Mouse (Mus musculus): ENCODE measurements around the gene Trim24. TPM values are rescaled to one million over a fixed set of nuclear protein-coding genes. Genes with fewer than 3 reads are reported as not detected.
A peak's percentile ranks its signal among the peaks of the same experiment; 100 is the strongest.
"Not testable (repeated sequence)": the region's sequence is repeated elsewhere in the genome, so short reads cannot be mapped to it uniquely, and the experiment has no call there.

Gene Trim24
- polyA plus RNA-seq (2016; fragmentation: Nextera tagmentation; extraction: Ambion mirVana) = 17.4 and 19.4 TPM in 2 replicates

- WGBS = under 1% methylated on average over 74 of the region's 89 CpGs
- Histone ChIP-seq H3K4me3 (peak within 1 kb of the TSS; percentile 94), H3K27ac (ENCODE audit: poor library complexity, severe bottlenecking) (peak within 1 kb of the TSS; percentile 98), H3K27me3 (replicated peaks) (no peaks in the 10 kb centered on the region), H3K36me3 (peaks cover 30% of the 10 kb centered on the region), H3K4me1 (replicated peaks) (no peaks in the 10 kb centered on the region), H3K9me3 (replicated peaks) (peaks cover 26% of the 10 kb centered on the region), H3K9ac (peak within 1 kb of the TSS; percentile 98), H3K4me2 (peak within 1 kb of the TSS; percentile 68)
- ATAC-seq (ENCODE audit: insufficient number of reproducible peaks, low FRiP score) = peak; percentile 99
These were observed at the start of gene Trim24 for GRCm38 (mm10) chr6:37870245-37871136. Gene Trim24, plus strand, starts transcription at chr6:37870811.

GRCm38 (mm10) chr6:37821531-37822051 is 49.0 kb upstream of the Trim24 start:
- no peak overlapping the region for H3K9ac ChIP-seq
- H3K27ac ChIP-seq (ENCODE audit: poor library complexity, severe bottlenecking) = no peak overlapping the region
- WGBS = 75% methylated on average over 6 of the region's 6 CpGs
- H3K36me3 ChIP-seq = no peaks in the 10 kb centered on the region
- no peaks in the 10 kb centered on the region for H3K9me3 ChIP-seq (replicated peaks)
- no peak overlapping the region for H3K4me2 ChIP-seq
- H3K4me1 ChIP-seq (replicated peaks) = no peaks in the 10 kb centered on the region
- no peaks in the 10 kb centered on the region for H3K27me3 ChIP-seq (replicated peaks)
- H3K4me3 ChIP-seq = no peak overlapping the region
- ATAC-seq (ENCODE audit: insufficient number of reproducible peaks, low FRiP score) = no peak

- Histone ChIP-seq H3K27ac (ENCODE audit: poor library complexity, severe bottlenecking) (no peak overlapping the region), H3K27me3 (replicated peaks) (no peaks in the 10 kb centered on the region), H3K9ac (no peak overlapping the region), H3K4me2 (no peak overlapping the region), H3K36me3 (no peaks in the 10 kb centered on the region), H3K4me3 (no peak overlapping the region), H3K4me1 (replicated peaks) (no peaks in the 10 kb centered on the region), H3K9me3 (replicated peaks) (no peaks in the 10 kb centered on the region)
- no peak for ATAC-seq (ENCODE audit: insufficient number of reproducible peaks, low FRiP score)
- WGBS = 91% methylated on average over 2 of the region's 2 CpGs
These were observed 48.2 kb upstream of the Trim24 start for GRCm38 (mm10) chr6:37822390-37822789.

GRCm38 (mm10) chr6:37823731-37824130 is 46.9 kb upstream of the Trim24 start:
- Histone ChIP-seq H3K4me2 (no peak overlapping the region), H3K36me3 (no peaks in the 10 kb centered on the region), H3K4me1 (replicated peaks) (no peaks in the 10 kb centered on the region), H3K27ac (ENCODE audit: poor library complexity, severe bottlenecking) (no peak overlapping the region), H3K4me3 (no peak overlapping the region), H3K9me3 (replicated peaks) (no peaks in the 10 kb centered on the region), H3K9ac (no peak overlapping the region), H3K27me3 (replicated peaks) (no peaks in the 10 kb centered on the region)
- WGBS = 69% methylated on average over 4 of the region's 4 CpGs
- no peak for ATAC-seq (ENCODE audit: insufficient number of reproducible peaks, low FRiP score)

GRCm38 (mm10) chr6:37825331-37826115 is 45.1 kb upstream of the Trim24 start:
- H3K36me3 ChIP-seq; H3K27me3 ChIP-seq (replicated peaks); H3K27ac ChIP-seq (ENCODE audit: poor library complexity, severe bottlenecking); H3K4me3 ChIP-seq; H3K9ac ChIP-seq; H3K4me2 ChIP-seq; ATAC-seq (ENCODE audit: insufficient number of reproducible peaks, low FRiP score); H3K9me3 ChIP-seq (replicated peaks); H3K4me1 ChIP-seq (replicated peaks): not testable (repeated sequence)
- 82% methylated on average over 7 of the region's 7 CpGs for WGBS

GRCm38 (mm10) chr6:37828955-37829354 is 41.7 kb upstream of the Trim24 start:
- Histone ChIP-seq H3K9me3 (replicated peaks) (peaks cover 11% of the 10 kb centered on the region; the same call in 1 of the 2 replicates), H3K4me1 (replicated peaks) (no peaks in the 10 kb centered on the region), H3K27me3 (replicated peaks) (no peaks in the 10 kb centered on the region), H3K4me3 (no peak overlapping the region), H3K9ac (no peak overlapping the region), H3K4me2 (no peak overlapping the region), H3K27ac (ENCODE audit: poor library complexity, severe bottlenecking) (no peak overlapping the region), H3K36me3 (no peaks in the 10 kb centered on the region)
- no peak for ATAC-seq (ENCODE audit: insufficient number of reproducible peaks, low FRiP score)
- WGBS = 82% methylated on average over 3 of the region's 3 CpGs

- Histone ChIP-seq H3K27ac (ENCODE audit: poor library complexity, severe bottlenecking) (no peak overlapping the region), H3K9me3 (replicated peaks) (peaks cover 11% of the 10 kb centered on the region; the same call in 1 of the 2 replicates), H3K36me3 (no peaks in the 10 kb centered on the region), H3K9ac (no peak overlapping the region), H3K27me3 (replicated peaks) (no peaks in the 10 kb centered on the region), H3K4me1 (replicated peaks) (no peaks in the 10 kb centered on the region), H3K4me3 (no peak overlapping the region), H3K4me2 (no peak overlapping the region)
- no peak for ATAC-seq (ENCODE audit: insufficient number of reproducible peaks, low FRiP score)
These were observed 41.0 kb upstream of the Trim24 start for GRCm38 (mm10) chr6:37829631-37830030.

- Histone ChIP-seq H3K4me3 (no peak overlapping the region), H3K27ac (ENCODE audit: poor library complexity, severe bottlenecking) (no peak overlapping the region), H3K9ac (no peak overlapping the region), H3K4me1 (replicated peaks) (no peaks in the 10 kb centered on the region), H3K27me3 (replicated peaks) (no peaks in the 10 kb centered on the region), H3K9me3 (replicated peaks) (peaks cover 11% of the 10 kb centered on the region; the same call in 1 of the 2 replicates), H3K36me3 (no peaks in the 10 kb centered on the region), H3K4me2 (no peak overlapping the region)
- WGBS = 75% methylated on average over 1 of the region's 1 CpGs
- ATAC-seq (ENCODE audit: insufficient number of reproducible peaks, low FRiP score) = no peak
These were observed 36.9 kb upstream of the Trim24 start for GRCm38 (mm10) chr6:37833691-37834090.

GRCm38 (mm10) chr6:37836951-37837565 is 33.6 kb upstream of the Trim24 start:
- not testable (repeated sequence) for ATAC-seq (ENCODE audit: insufficient number of reproducible peaks, low FRiP score); H3K4me2 ChIP-seq; H3K4me3 ChIP-seq; H3K27ac ChIP-seq (ENCODE audit: poor library complexity, severe bottlenecking); H3K27me3 ChIP-seq (replicated peaks); H3K9ac ChIP-seq; H3K4me1 ChIP-seq (replicated peaks); H3K9me3 ChIP-seq (replicated peaks); H3K36me3 ChIP-seq
- 83% methylated on average over 2 of the region's 2 CpGs for WGBS

GRCm38 (mm10) chr6:37842779-37843605 is 27.6 kb upstream of the Trim24 start:
- Histone ChIP-seq H3K27ac (ENCODE audit: poor library complexity, severe bottlenecking) (no peak overlapping the region), H3K4me3 (no peak overlapping the region), H3K9ac (no peak overlapping the region), H3K9me3 (replicated peaks) (peaks cover 5% of the 10 kb centered on the region; the same call in 1 of the 2 replicates), H3K4me2 (no peak overlapping the region), H3K36me3 (no peaks in the 10 kb centered on the region), H3K27me3 (replicated peaks) (no peaks in the 10 kb centered on the region), H3K4me1 (replicated peaks) (no peaks in the 10 kb centered on the region)
- 81% methylated on average over 5 of the region's 5 CpGs for WGBS
- ATAC-seq (ENCODE audit: insufficient number of reproducible peaks, low FRiP score) = no peak
